Mouse (Mus musculus) limb, embryonic 12.5 days (tissue): ENCODE results near the gene Abl1. TPM values are rescaled to one million over a fixed set of nuclear protein-coding genes. Genes with fewer than 3 reads are reported as not detected.

Source experiments
- ATAC-seq: fragments of 200-750 bp; cut with Nextera tagmentation; 2 replicates; pipeline ENCODE4 v1.8.0; 2017; ENCODE audit warnings: low read depth, moderate TSS enrichment; ENCODE audit not compliant: insufficient number of reproducible peaks, insufficient read depth, low FRiP score, low TSS enrichment
- H3K27ac ChIP-seq: fragments of 300-500 bp; sonication (generic); 2 replicates; pipeline ENCODE4 v1.5.1; 2016; ENCODE audit warnings: mild to moderate bottlenecking, moderate library complexity
- H3K27me3 ChIP-seq: fragments of 300-500 bp; sonication (generic); 2 replicates; pipeline ENCODE4 v1.6.1; 2016; ENCODE audit warnings: mild to moderate bottlenecking, moderate library complexity
- H3K36me3 ChIP-seq: fragments of 300-500 bp; sonication (generic); 2 replicates; pipeline ENCODE4 v1.6.1; 2016; ENCODE audit warnings: mild to moderate bottlenecking, moderate library complexity
- H3K4me1 ChIP-seq: fragments of 300-500 bp; sonication (generic); replicated peaks from 2 replicates; pipeline ENCODE4 v1.6.1; 2016
- H3K4me2 ChIP-seq: fragments of 300-500 bp; sonication (generic); 2 replicates; pipeline ENCODE4 v1.6.1; 2016; ENCODE audit warnings: mild to moderate bottlenecking, moderate library complexity
- H3K4me3 ChIP-seq: fragments of 300-500 bp; sonication (generic); replicated peaks from 2 replicates; pipeline ENCODE4 v1.5.1; 2016; ENCODE audit warnings: mild to moderate bottlenecking
- H3K9ac ChIP-seq: fragments of 300-500 bp; sonication (generic); replicated peaks from 2 replicates; pipeline ENCODE4 v1.6.1; 2016; ENCODE audit warnings: mild to moderate bottlenecking, moderate library complexity
- H3K9me3 ChIP-seq: fragments of 300-500 bp; sonication (generic); 2 replicates; pipeline ENCODE4 v1.6.1; 2016; ENCODE audit warnings: mild to moderate bottlenecking, moderate library complexity
- WGBS: fragments of 180-500 bp; shearing (Covaris S2); methylation state at CpG from one replicate; pipeline ENCODE4 v1.1.7; 2016; 5-methylcytosine and 5-hydroxymethylcytosine counted together
- polyA plus RNA-seq: library from polyadenylated mRNA; unstranded; fragments of >200 nt; fragmentation: Nextera tagmentation; extraction: Ambion mirVana; gene quantifications from 2 replicates; pipeline ENCODE4 v1.2.1, GENCODE M21; 2016

Gene Abl1
- polyA plus RNA-seq, 1 experiment from 2014 or later, result 63.0 TPM

GRCm38 (mm10) chr2:31810444-31810843 lies 122.3 kb downstream of the Abl1 start, which contains the start of gene Qrfp:
TSS of gene Qrfp (minus strand) at chr2:31810580.
- Histone ChIP-seq H3K4me2 (peak within 1 kb of the TSS; percentile 19), H3K27ac (no peak within 1 kb of the TSS), H3K36me3 (peaks cover 14% of the 10 kb centered on the region), H3K9me3 (no peaks in the 10 kb centered on the region), H3K4me1 (peaks cover 28% of the 10 kb centered on the region), H3K9ac (no peak within 1 kb of the TSS; the same call in 1 of the 2 replicates), H3K4me3 (no peak within 1 kb of the TSS), H3K27me3 (peaks cover 4% of the 10 kb centered on the region)
- 62% methylated on average over 12 of the region's 12 CpGs for WGBS
- ATAC-seq, result no peak

- H3K4me3 ChIP-seq, result no peak overlapping the region
- H3K9ac ChIP-seq, result no peak overlapping the region
- H3K27ac ChIP-seq, result no peak overlapping the region
- H3K4me2 ChIP-seq, result no peak overlapping the region
- peaks cover 4% of the 10 kb centered on the region for H3K27me3 ChIP-seq
- 85% methylated on average over 14 of the region's 14 CpGs for WGBS
- H3K4me1 ChIP-seq, result peaks cover 28% of the 10 kb centered on the region
- H3K36me3 ChIP-seq, result peaks cover 5% of the 10 kb centered on the region
- no peaks in the 10 kb centered on the region for H3K9me3 ChIP-seq
- ATAC-seq, result no peak
These were observed 123.1 kb downstream of the Abl1 start for GRCm38 (mm10) chr2:31811086-31811958.

- Histone ChIP-seq H3K4me2 (no peak overlapping the region), H3K4me3 (no peak overlapping the region), H3K27ac (no peak overlapping the region), H3K36me3 (no peaks in the 10 kb centered on the region), H3K9me3 (no peaks in the 10 kb centered on the region), H3K9ac (no peak overlapping the region), H3K4me1 (peaks cover 19% of the 10 kb centered on the region), H3K27me3 (peaks cover 10% of the 10 kb centered on the region)
- WGBS, result 87% methylated on average over 4 of the region's 4 CpGs
- no peak for ATAC-seq
These were observed 125.5 kb downstream of the Abl1 start for GRCm38 (mm10) chr2:31813641-31814040.

GRCm38 (mm10) chr2:31814699-31815098 lies 126.5 kb downstream of the Abl1 start:
- no peak overlapping the region for H3K4me3 ChIP-seq
- H3K27ac ChIP-seq, result no peak overlapping the region
- H3K27me3 ChIP-seq, result peaks cover 11% of the 10 kb centered on the region
- peaks cover 8% of the 10 kb centered on the region for H3K4me1 ChIP-seq
- no peaks in the 10 kb centered on the region for H3K36me3 ChIP-seq
- H3K9me3 ChIP-seq, result no peaks in the 10 kb centered on the region
- no peak for ATAC-seq
- WGBS, result 78% methylated on average over 7 of the region's 7 CpGs
- no peak overlapping the region for H3K4me2 ChIP-seq
- H3K9ac ChIP-seq, result no peak overlapping the region

- 20% methylated on average over 5 of the region's 5 CpGs for WGBS
- ATAC-seq, result no peak
- H3K27ac ChIP-seq, result no peak overlapping the region
- no peaks in the 10 kb centered on the region for H3K9me3 ChIP-seq
- no peak overlapping the region for H3K4me2 ChIP-seq
- no peak overlapping the region for H3K4me3 ChIP-seq
- H3K27me3 ChIP-seq, result peaks cover 11% of the 10 kb centered on the region
- H3K36me3 ChIP-seq, result no peaks in the 10 kb centered on the region
- peaks cover 1% of the 10 kb centered on the region for H3K4me1 ChIP-seq
- no peak overlapping the region for H3K9ac ChIP-seq
These were observed 127.2 kb downstream of the Abl1 start for GRCm38 (mm10) chr2:31815367-31815766.

GRCm38 (mm10) chr2:31822524-31823371 lies 134.6 kb downstream of the Abl1 start:
- peaks cover 47% of the 10 kb centered on the region for H3K27me3 ChIP-seq

GRCm38 (mm10) chr2:31823933-31824730 lies 136.0 kb downstream of the Abl1 start:
- H3K27ac ChIP-seq, result no peak overlapping the region
- no peaks in the 10 kb centered on the region for H3K9me3 ChIP-seq
- H3K4me2 ChIP-seq, result no peak overlapping the region
- no peaks in the 10 kb centered on the region for H3K36me3 ChIP-seq
- peaks cover 28% of the 10 kb centered on the region for H3K4me1 ChIP-seq
- H3K27me3 ChIP-seq, result peaks cover 40% of the 10 kb centered on the region
- ATAC-seq, result no peak
- no peak overlapping the region for H3K4me3 ChIP-seq
- 72% methylated on average over 13 of the region's 15 CpGs for WGBS
- H3K9ac ChIP-seq, result no peak overlapping the region

More at GRCm38 (mm10) chr2:31822524-31823371, 134.6 kb downstream of the Abl1 start:
- Histone ChIP-seq H3K4me2 (peak overlapping the region; percentile 53), H3K4me3 (peak overlapping the region; percentile 19), H3K36me3 (no peaks in the 10 kb centered on the region), H3K9me3 (no peaks in the 10 kb centered on the region), H3K9ac (no peak overlapping the region), H3K27ac (no peak overlapping the region), H3K4me1 (peaks cover 18% of the 10 kb centered on the region)
- ATAC-seq, result peak; percentile 22; the same call in 1 of the 2 replicates
- WGBS, result 12% methylated on average over 39 of the region's 39 CpGs

- H3K4me1 ChIP-seq, result peaks cover 28% of the 10 kb centered on the region
- H3K9ac ChIP-seq, result no peak overlapping the region
- H3K36me3 ChIP-seq, result no peaks in the 10 kb centered on the region
- ATAC-seq, result no peak
- no peak overlapping the region for H3K27ac ChIP-seq
- H3K27me3 ChIP-seq, result peaks cover 43% of the 10 kb centered on the region
- no peak overlapping the region for H3K4me2 ChIP-seq
- no peaks in the 10 kb centered on the region for H3K9me3 ChIP-seq
- WGBS, result 80% methylated on average over 16 of the region's 16 CpGs
- H3K4me3 ChIP-seq, result no peak overlapping the region
These were observed 137.3 kb downstream of the Abl1 start for GRCm38 (mm10) chr2:31825469-31825911.

GRCm38 (mm10) chr2:31826094-31827085 lies 138.2 kb downstream of the Abl1 start:
- peaks cover 36% of the 10 kb centered on the region for H3K27me3 ChIP-seq

GRCm38 (mm10) chr2:31827877-31828276 lies 139.7 kb downstream of the Abl1 start:
- H3K4me2 ChIP-seq, result no peak overlapping the region
- H3K27ac ChIP-seq, result no peak overlapping the region
- H3K4me3 ChIP-seq, result no peak overlapping the region
- no peak for ATAC-seq
- WGBS, result 50% methylated on average over 7 of the region's 7 CpGs
- H3K4me1 ChIP-seq, result peaks cover 21% of the 10 kb centered on the region
- no peak overlapping the region for H3K9ac ChIP-seq
- peaks cover 27% of the 10 kb centered on the region for H3K27me3 ChIP-seq
- no peaks in the 10 kb centered on the region for H3K9me3 ChIP-seq
- no peaks in the 10 kb centered on the region for H3K36me3 ChIP-seq

More at GRCm38 (mm10) chr2:31826094-31827085, 138.2 kb downstream of the Abl1 start:
- H3K9ac ChIP-seq, result no peak overlapping the region
- no peak overlapping the region for H3K4me3 ChIP-seq
- no peaks in the 10 kb centered on the region for H3K36me3 ChIP-seq
- no peak overlapping the region for H3K27ac ChIP-seq
- ATAC-seq, result no peak
- 84% methylated on average over 14 of the region's 14 CpGs for WGBS
- H3K4me1 ChIP-seq, result peaks cover 28% of the 10 kb centered on the region
- no peaks in the 10 kb centered on the region for H3K9me3 ChIP-seq
- H3K4me2 ChIP-seq, result no peak overlapping the region
